Mouse (Mus musculus): ENCODE measurements around the gene Rdm1. TPM values are rescaled to one million over a fixed set of nuclear protein-coding genes. Genes with fewer than 3 reads are reported as not detected.

The Rdm1 gene
- polyA plus RNA-seq, 1 experiment from 2014 or later: 15.3 TPM

DNA sequence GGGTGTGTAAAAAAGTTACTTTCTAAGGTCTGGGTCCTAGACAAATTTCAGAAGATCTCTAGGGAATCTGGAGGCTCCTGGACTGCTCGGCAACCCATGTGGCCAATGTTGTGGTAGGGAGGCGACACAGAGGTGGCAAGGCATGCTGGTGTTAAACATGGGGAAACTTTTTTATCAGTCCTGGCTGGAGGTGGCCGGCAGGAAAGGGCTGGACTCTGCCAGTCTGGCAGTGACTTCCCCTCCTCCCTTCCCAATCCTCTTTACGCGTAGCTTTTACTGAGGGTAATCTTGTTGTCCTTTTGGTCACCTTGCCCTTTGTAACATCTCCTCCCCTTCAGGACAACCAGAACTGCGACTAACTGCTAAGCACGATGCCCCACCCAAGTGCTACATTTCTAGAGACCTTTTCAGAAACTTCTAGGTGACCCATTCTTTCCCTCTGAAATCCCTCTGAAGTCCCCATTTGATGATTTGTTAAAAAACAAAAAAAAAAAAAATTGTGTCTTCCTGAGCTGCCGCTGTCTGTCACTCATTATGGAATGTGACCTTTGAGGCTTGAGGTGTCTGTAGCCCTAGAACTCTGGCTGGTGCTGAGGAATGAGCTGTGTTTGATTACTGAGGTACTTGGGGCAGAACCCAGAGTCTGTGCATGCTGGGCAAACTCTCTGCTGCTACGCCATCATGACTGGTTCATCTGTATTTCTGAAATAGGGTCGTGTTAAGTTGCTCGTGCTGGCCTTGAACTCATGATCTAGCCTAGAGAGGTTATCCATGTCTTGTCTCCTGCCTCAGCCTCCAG is 36.4 kb downstream of the Rdm1 start:
- Histone ChIP-seq H3K4me3 (ENCODE audit: low read depth, low read length) (no peak overlapping the region), H3K36me3 (ENCODE audit: control insufficient read depth, insufficient read depth) (no peaks in the 10 kb centered on the region), H3K9me3 (ENCODE audit: control insufficient read depth) (no peaks in the 10 kb centered on the region), H3K9ac (ENCODE audit: low read depth, low read length) (no peak overlapping the region), H3K27ac (ENCODE audit: low read depth, low read length) (no peak overlapping the region), H3K4me2 (replicated peaks; ENCODE audit: low read depth) (no peak overlapping the region), H3K4me1 (replicated peaks; ENCODE audit: control insufficient read depth, insufficient read depth, low read length) (0 out of 2 replicates have a peak, but pooled peaks cover 2% of the 10 kb centered on the region), H3K27me3 (replicated peaks; ENCODE audit: control insufficient read depth, insufficient read depth, low read length) (no peaks in the 10 kb centered on the region)
- no peak for TF ChIP-seq CTCF (IDR thresholded peaks at IDR 0.05; ENCODE audit: low read depth)
- 37% methylated on average over 11 of the region's 11 CpGs for WGBS
- no peak for ATAC-seq

DNA sequence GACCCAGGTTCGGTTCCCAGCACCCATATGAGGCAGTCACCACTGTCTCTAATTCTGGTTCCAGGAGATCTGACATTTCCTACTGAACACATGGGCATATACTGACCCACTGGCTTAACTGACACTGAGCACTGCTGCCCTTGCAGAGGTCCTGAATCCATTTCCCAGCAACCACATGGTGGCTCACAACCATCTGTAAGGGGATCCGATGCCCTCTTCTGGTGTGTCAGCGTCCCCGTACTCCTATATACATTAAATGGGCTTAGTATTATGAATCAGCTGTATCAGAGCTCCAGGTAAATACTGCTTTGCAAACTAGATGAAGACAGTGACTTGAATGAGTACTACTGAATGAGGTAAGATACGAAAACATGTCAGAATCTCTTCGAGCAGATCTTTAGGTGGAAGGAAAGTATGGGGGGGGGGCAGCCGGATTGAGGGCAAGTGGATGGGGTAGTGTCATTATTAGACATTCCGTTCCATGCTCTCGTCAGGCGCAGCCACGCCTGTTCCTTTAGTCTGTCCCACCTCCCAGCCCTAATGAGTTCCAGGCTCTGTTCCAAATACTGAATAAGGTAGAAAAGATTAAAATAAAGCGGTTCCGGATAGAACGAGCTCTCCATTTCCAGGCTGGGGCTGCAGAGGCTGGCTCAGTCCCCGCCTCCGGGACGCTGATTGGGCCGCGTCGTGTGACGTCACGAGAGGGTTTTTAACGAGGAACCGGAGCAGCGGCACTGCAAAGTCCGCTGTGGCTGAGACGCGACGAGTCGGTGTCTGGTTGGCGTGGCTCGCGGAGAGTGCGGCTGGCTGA is 38.0 kb downstream of the Rdm1 start, which contains the start of gene Arl4d:
Arl4d (plus strand) TSS at position 717 of the 811 bp plus-strand sequence.
- H3K4me2 ChIP-seq (replicated peaks; ENCODE audit: low read depth): peak within 1 kb of the TSS; percentile 84
- H3K27ac ChIP-seq (ENCODE audit: low read depth, low read length): peak within 1 kb of the TSS; percentile 41
- no peaks in the 10 kb centered on the region for H3K9me3 ChIP-seq (ENCODE audit: control insufficient read depth)
- peak; percentile 35 for TF ChIP-seq CTCF (IDR thresholded peaks at IDR 0.05; ENCODE audit: low read depth)
- H3K9ac ChIP-seq (ENCODE audit: low read depth, low read length): peak within 1 kb of the TSS; percentile 62
- H3K4me1 ChIP-seq (replicated peaks; ENCODE audit: control insufficient read depth, insufficient read depth, low read length): 0 out of 2 replicates have a peak, but pooled peaks cover 4% of the 10 kb centered on the region
- 7% methylated on average over 34 of the region's 34 CpGs for WGBS
- ATAC-seq: peak; percentile 85
- peak within 1 kb of the TSS; percentile 55 for H3K4me3 ChIP-seq (ENCODE audit: low read depth, low read length)
- H3K27me3 ChIP-seq (replicated peaks; ENCODE audit: control insufficient read depth, insufficient read depth, low read length): no peaks in the 10 kb centered on the region
- no peaks in the 10 kb centered on the region for H3K36me3 ChIP-seq (ENCODE audit: control insufficient read depth, insufficient read depth)

DNA sequence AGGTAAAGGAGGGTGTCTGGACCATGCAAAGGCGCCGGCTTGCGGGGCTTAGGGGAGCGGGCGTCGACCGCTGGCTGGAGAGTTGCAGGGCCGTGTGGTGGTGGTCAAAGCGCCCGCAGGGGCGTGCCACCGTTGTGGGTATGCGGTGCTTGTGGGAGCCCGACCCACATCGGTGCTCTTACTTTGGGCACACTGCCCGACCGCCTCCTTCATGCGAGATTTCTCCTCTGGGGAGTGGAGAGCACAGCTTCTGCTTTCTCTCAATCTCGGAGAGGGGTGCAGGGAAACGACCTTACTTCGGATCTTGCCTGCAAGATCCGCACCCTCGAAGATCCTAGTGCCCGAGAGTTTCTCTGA is 38.6 kb downstream of the Rdm1 start:
- Histone ChIP-seq H3K27me3 (replicated peaks; ENCODE audit: control insufficient read depth, insufficient read depth, low read length) (no peaks in the 10 kb centered on the region), H3K4me1 (replicated peaks; ENCODE audit: control insufficient read depth, insufficient read depth, low read length) (0 out of 2 replicates have a peak, but pooled peaks cover 4% of the 10 kb centered on the region), H3K27ac (ENCODE audit: low read depth, low read length) (peak overlapping the region; percentile 15), H3K9me3 (ENCODE audit: control insufficient read depth) (no peaks in the 10 kb centered on the region), H3K9ac (ENCODE audit: low read depth, low read length) (peak overlapping the region; percentile 62), H3K4me3 (ENCODE audit: low read depth, low read length) (peak overlapping the region; percentile 55), H3K36me3 (ENCODE audit: control insufficient read depth, insufficient read depth) (no peaks in the 10 kb centered on the region), H3K4me2 (replicated peaks; ENCODE audit: low read depth) (peak overlapping the region; percentile 84)
- TF ChIP-seq CTCF (IDR thresholded peaks at IDR 0.05; ENCODE audit: low read depth): no peak
- WGBS: 1% methylated on average over 24 of the region's 24 CpGs
- ATAC-seq: peak; percentile 48; the same call in 1 of the 2 replicates

DNA sequence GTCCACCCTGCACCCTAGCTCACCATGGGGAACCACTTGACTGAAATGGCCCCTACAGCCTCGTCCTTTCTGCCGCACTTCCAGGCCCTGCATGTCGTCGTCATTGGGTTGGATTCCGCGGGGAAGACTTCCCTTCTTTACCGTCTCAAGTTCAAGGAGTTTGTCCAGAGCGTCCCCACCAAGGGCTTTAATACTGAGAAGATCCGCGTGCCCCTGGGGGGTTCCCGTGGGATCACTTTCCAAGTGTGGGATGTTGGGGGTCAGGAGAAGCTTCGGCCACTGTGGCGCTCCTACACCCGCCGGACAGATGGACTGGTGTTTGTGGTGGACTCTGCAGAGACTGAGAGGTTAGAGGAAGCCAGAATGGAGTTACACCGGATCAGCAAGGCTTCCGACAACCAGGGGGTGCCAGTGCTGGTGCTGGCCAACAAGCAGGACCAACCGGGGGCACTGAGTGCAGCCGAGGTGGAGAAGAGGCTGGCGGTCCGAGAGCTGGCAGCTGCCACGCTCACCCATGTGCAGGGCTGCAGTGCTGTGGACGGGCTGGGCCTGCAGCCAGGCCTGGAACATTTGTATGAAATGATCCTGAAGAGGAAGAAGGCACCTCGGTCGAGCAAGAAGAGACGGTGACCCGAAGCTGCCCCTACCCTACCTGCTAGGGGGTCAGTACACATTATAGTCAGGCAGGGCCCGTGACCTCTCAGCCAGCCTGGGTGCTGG is 39.8 kb downstream of the Rdm1 start:
- TF ChIP-seq CTCF (IDR thresholded peaks at IDR 0.05; ENCODE audit: low read depth): no peak
- ATAC-seq: no peak
- Histone ChIP-seq H3K4me3 (ENCODE audit: low read depth, low read length) (peak overlapping the region; percentile 2; the same call in 1 of the 2 replicates), H3K4me1 (replicated peaks; ENCODE audit: control insufficient read depth, insufficient read depth, low read length) (0 out of 2 replicates have a peak, but pooled peaks cover 4% of the 10 kb centered on the region), H3K4me2 (replicated peaks; ENCODE audit: low read depth) (peak overlapping the region; percentile 84; the same call in 1 of the 2 replicates), H3K27ac (ENCODE audit: low read depth, low read length) (no peak overlapping the region), H3K9me3 (ENCODE audit: control insufficient read depth) (no peaks in the 10 kb centered on the region), H3K9ac (ENCODE audit: low read depth, low read length) (no peak overlapping the region), H3K27me3 (replicated peaks; ENCODE audit: control insufficient read depth, insufficient read depth, low read length) (no peaks in the 10 kb centered on the region), H3K36me3 (ENCODE audit: control insufficient read depth, insufficient read depth) (no peaks in the 10 kb centered on the region)
- WGBS: 75% methylated on average over 28 of the region's 28 CpGs

DNA sequence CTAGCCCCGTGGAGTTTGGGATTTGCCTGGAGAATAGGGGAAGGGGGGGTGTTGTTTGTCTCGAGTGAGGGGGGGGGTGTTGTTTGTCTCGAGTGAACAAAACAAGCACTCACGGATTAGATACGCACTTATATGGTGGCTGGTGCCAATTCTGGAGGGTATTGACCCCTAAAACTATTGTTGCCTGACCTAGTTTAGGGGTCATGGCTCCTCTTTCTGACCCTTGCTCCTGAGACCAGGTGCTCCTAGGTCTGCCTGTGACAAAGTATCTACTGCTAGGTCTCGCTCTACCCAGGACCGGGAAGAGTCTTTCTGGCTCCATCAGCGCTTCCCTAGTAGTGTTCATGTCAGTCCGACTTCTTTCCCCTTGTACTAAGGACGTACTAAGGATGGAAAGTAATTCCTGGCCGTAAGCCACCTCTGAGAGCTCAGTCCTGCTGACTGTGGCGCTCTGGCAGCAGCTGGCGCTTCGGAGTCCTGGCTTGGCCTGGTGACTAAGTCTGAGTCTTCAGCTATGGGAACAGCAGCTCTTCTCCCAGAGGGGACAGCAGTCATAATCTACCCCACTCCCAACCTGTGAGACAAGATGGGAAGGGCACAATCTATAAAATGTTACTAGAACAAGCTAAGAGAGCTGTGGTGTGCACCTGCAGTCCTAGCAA is 41.0 kb downstream of the Rdm1 start:
- Histone ChIP-seq H3K9ac (ENCODE audit: low read depth, low read length) (no peak overlapping the region), H3K27ac (ENCODE audit: low read depth, low read length) (peak overlapping the region; percentile 28; the same call in 1 of the 2 replicates), H3K9me3 (ENCODE audit: control insufficient read depth) (no peaks in the 10 kb centered on the region), H3K4me2 (replicated peaks; ENCODE audit: low read depth) (peak overlapping the region; percentile 43), H3K36me3 (ENCODE audit: control insufficient read depth, insufficient read depth) (no peaks in the 10 kb centered on the region), H3K4me1 (replicated peaks; ENCODE audit: control insufficient read depth, insufficient read depth, low read length) (0 out of 2 replicates have a peak, but pooled peaks cover 4% of the 10 kb centered on the region), H3K4me3 (ENCODE audit: low read depth, low read length) (no peak overlapping the region), H3K27me3 (replicated peaks; ENCODE audit: control insufficient read depth, insufficient read depth, low read length) (no peaks in the 10 kb centered on the region)
- no peak for TF ChIP-seq CTCF (IDR thresholded peaks at IDR 0.05; ENCODE audit: low read depth)
- WGBS: 59% methylated on average over 14 of the region's 14 CpGs
- no peak for ATAC-seq
